In the genomic region with DNA sequence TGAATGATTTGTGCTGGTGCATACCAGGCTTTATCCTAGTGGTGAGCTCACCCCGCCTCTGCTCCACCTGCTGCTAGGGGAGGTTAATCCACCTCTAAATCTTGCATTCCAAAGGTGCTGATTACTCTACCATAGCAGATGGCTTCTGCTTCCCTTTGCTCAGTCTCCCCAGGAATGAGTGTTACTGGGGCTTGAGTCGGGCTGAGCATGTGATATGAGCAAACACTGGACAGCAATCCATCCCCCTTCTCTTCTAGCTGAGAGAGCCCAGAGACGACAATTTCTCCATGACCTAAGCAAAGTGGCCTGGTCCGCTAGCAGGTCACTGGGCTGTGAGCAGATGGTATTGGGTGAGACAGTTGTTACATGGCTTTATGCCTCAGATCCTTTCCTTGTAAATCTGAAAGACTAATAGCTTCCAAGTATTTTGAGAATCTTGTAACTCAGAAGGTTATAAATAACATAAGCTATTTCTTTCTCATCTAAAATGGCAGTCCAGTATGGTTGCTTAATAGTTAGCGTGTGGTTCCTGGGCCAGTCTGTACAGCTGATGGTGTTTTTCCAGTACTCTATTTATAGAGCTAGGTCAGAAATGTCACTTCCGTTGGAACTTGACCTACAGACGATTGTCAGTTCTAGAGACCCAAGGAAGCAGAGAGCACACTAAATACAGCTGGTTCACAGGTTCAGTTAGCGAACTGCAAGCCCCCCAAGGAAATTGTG, we compare ENCODE assay signal across 8 mouse cellular contexts.
A peak's percentile ranks its signal among the peaks of the same experiment; 100 is the strongest.
DNase-seq lines count a peak whose midpoint lies in the region; ATAC-seq and TF ChIP-seq lines count a peak whose summit lies in the region.
"Had no signal": no experiment of that assay in that cellular context is flagged by ENCODE, and none has a peak within 500 bp of the region (broad histone marks: within the 10 kb centered on the region; RNA-seq: fewer than 3 reads in every experiment).

No protein-coding gene starts in this region.

- H3K36me3 ChIP-seq in ES-E14 (ENCODE audit: control insufficient read depth, insufficient read depth, low read length, poor library complexity, severe bottlenecking) (no peaks in the 10 kb centered on the region), macrophage (ENCODE audit: inconsistent target) (no peaks in the 10 kb centered on the region)
- H3K36me3 ChIP-seq in embryonic facial prominence, embryonic 14.5 days (ENCODE audit: control insufficient read depth, insufficient read depth, low read length), result no peaks in the 10 kb centered on the region

- in situ Hi-C loops in ES-E14 (cut with MboI; ENCODE audit: low sequenced_read_pairs in 2 of 2, unreplicated experiment in 2 of 2), result no loop called here

- no peak overlapping the region for H3K4me3 ChIP-seq in ES-E14 (ENCODE audit: insufficient read depth in 1 of 2, low read depth in 1 of 2, low read length in 2 of 2, poor library complexity in 1 of 2, severe bottlenecking in 1 of 2)
- no peak overlapping the region for H3K4me3 ChIP-seq in embryonic facial prominence, embryonic 14.5 days (ENCODE audit: low read depth, low read length)
- no peak overlapping the region for H3K4me3 ChIP-seq in macrophage (ENCODE audit: inconsistent target)

- WGBS in embryonic facial prominence, embryonic 14.5 days, result 61% methylated on average over 8 of the region's 8 CpGs
- 76% methylated on average over 8 of the region's 8 CpGs for WGBS in macrophage (ENCODE audit: missing documents)

- intact Hi-C loops in left cerebral cortex, postnatal 14 days (cut with DNase I), result no loop called here

- H3K9ac ChIP-seq in ES-E14 (ENCODE audit: insufficient read depth, low read depth, low read length, poor library complexity, severe bottlenecking), result no peak overlapping the region
- no peak overlapping the region for H3K9ac ChIP-seq in embryonic facial prominence, embryonic 14.5 days (ENCODE audit: low read depth, low read length)

- H3K4me1 ChIP-seq in ES-E14 (ENCODE audit: control insufficient read depth in 2 of 2, insufficient read depth in 2 of 2, low read length in 2 of 2, poor library complexity in 1 of 2), result peaks cover 0 to 2% of the 10 kb centered on the region in 2 experiments; a peak in 1 of 4 replicates
- H3K4me1 ChIP-seq in embryonic facial prominence, embryonic 14.5 days (ENCODE audit: control insufficient read depth, insufficient read depth, low read length), result peaks cover 17% of the 10 kb centered on the region

- no peak overlapping the region for H3K4me2 ChIP-seq in embryonic facial prominence, embryonic 14.5 days (ENCODE audit: low read depth, low read length)

- ATAC-seq in embryonic facial prominence, embryonic 14.5 days (ENCODE audit: low read depth), result peak; percentile 66

- no peaks in the 10 kb centered on the region for H3K9me3 ChIP-seq in ES-E14 (ENCODE audit: control insufficient read depth, insufficient read depth, low read depth, low read length)
- no peaks in the 10 kb centered on the region for H3K9me3 ChIP-seq in embryonic facial prominence, embryonic 14.5 days (ENCODE audit: control insufficient read depth, low read length)

- H3K27ac ChIP-seq in ES-E14 (ENCODE audit: insufficient read depth, low read depth, low read length, poor library complexity, severe bottlenecking), result no peak overlapping the region
- no peak overlapping the region for H3K27ac ChIP-seq in embryonic facial prominence, embryonic 14.5 days (replicated peaks; ENCODE audit: low read depth, low read length)
- H3K27ac ChIP-seq in macrophage, result 0 out of 2 replicates have a peak overlapping the region, but pooled peaks have one; percentile 13

- DNase-seq in kidney, adult 18-20 months, result peak; percentile 21
- no peak for DNase-seq in kidney, adult 11 months
- DNase-seq in ES-E14 (ENCODE audit: low read depth, low spot score), result peak; percentile 27
- DNase-seq in embryonic facial prominence, embryonic 14.5 days (ENCODE audit: low spot score), result peak; percentile 72
- DNase-seq in frontal cortex, postnatal 14 days (ENCODE audit: low spot score in 2 of 2), result no peak
- no peak for DNase-seq in left cerebral cortex, postnatal 14 days (ENCODE audit: low spot score in 2 of 2)
- DNase-seq: thymus, adult 18-20 months had no signal

- no peaks in the 10 kb centered on the region for H3K79me2 ChIP-seq in macrophage (ENCODE audit: inconsistent target)

- H3K27me3 ChIP-seq in embryonic facial prominence, embryonic 14.5 days (replicated peaks; ENCODE audit: control insufficient read depth, insufficient read depth, low read length), result no peaks in the 10 kb centered on the region

TF ChIP-seq in ES-E14, 5 proteins besides CTCF, POLR2A, EP300 and RAD21:
- TF ChIP-seq CHD2 (IDR thresholded peaks at IDR 0.05; ENCODE audit: low read depth, low read length) (no peak), ZC3H11A (IDR thresholded peaks at IDR 0.05; ENCODE audit: borderline replicate concordance, low read depth, low read length) (0 out of 2 replicates have a peak, but pooled peaks have one; percentile 3), ZNF384 (IDR thresholded peaks at IDR 0.05; ENCODE audit: low read depth, low read length) (no peak), MAFK (IDR thresholded peaks at IDR 0.05; ENCODE audit: insufficient read depth, low read depth, low read length) (no peak), HCFC1 (IDR thresholded peaks at IDR 0.05; ENCODE audit: borderline replicate concordance, insufficient read depth, low read length) (no peak)
TF ChIP-seq in ES-E14: peak in this region for 1.

Comparison
In these comparisons a context has a peak if more than half of its experiments do, and no peak if none do; other contexts are left out.
1. DNase-seq: peak in kidney, adult 18-20 months (single experiment), ES-E14 (single experiment) and embryonic facial prominence, embryonic 14.5 days (single experiment); none in kidney, adult 11 months (single experiment), frontal cortex, postnatal 14 days (0 of 2) and left cerebral cortex, postnatal 14 days (0 of 2).